Mouse (Mus musculus): Measurements from ENCODE around the gene Utf1.

Gene Utf1

GRCm38 (mm10) chr7:139943674-139944281, at the start of gene Utf1:
Utf1 (plus strand) TSS chr7:139943789.
- DNase-seq (ENCODE audit: low spot score in 2 of 2): peak in 1 of 2 experiments; percentile 33

- peak; percentile 78 for DNase-seq (ENCODE audit: low spot score in 2 of 2)
These were observed 48.7 kb upstream of the Utf1 start, which contains the start of gene Kndc1 for GRCm38 (mm10) chr7:139894655-139895557. Kndc1 (plus strand) TSS chr7:139894696.

DNA sequence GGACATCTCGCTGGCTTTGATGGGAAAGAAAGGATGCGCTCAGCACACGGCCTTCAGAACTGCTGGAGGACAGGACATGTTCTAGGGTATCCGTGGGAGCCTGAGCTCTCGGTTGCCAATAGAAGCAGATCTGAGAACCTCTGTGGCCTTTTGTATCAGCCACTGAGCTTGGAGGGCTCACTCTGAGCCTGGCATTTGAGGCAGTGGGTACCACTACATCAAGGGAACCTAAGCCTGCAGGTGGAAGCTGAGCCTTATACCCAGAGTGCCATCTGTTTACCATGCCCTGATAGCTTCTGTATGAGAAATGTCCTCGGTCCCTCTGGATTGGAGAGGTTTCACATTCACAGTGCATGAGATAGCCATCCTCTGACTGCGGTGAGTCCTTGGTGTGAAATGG, 47.3 kb upstream of the Utf1 start:
- no peak for DNase-seq (ENCODE audit: low spot score in 2 of 2)

GRCm38 (mm10) chr7:139896796-139897195, 46.8 kb upstream of the Utf1 start:
- DNase-seq (ENCODE audit: low spot score in 2 of 2): no peak

DNA sequence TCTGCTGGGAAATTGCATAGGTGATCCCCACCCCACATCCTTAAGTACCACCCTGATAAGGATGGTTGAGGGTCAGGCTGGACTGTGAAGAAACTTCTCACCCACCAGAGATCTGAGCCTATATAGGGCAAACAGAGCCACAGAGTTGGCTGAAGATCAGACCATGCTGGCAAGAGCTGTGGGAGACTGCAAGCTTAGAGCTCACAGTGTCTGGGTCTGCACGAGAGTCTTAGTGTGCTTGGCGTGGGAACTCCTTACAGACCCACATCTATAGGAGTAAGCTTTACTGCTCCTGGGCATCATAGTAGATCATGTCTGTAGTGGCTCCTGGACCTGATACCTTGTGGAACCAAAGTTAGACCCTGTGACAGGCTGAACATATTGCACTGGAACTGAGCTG, 45.0 kb upstream of the Utf1 start:
- no peak for DNase-seq (ENCODE audit: low spot score in 2 of 2)

- DNase-seq (ENCODE audit: low spot score in 2 of 2): no peak
These were observed 44.1 kb upstream of the Utf1 start for GRCm38 (mm10) chr7:139899505-139899904.

- DNase-seq (ENCODE audit: low spot score in 2 of 2): no peak
These were observed 43.1 kb upstream of the Utf1 start for GRCm38 (mm10) chr7:139900456-139900855.

- DNase-seq (ENCODE audit: low spot score in 2 of 2): no peak
These were observed 42.7 kb upstream of the Utf1 start for GRCm38 (mm10) chr7:139900896-139901295.

DNA sequence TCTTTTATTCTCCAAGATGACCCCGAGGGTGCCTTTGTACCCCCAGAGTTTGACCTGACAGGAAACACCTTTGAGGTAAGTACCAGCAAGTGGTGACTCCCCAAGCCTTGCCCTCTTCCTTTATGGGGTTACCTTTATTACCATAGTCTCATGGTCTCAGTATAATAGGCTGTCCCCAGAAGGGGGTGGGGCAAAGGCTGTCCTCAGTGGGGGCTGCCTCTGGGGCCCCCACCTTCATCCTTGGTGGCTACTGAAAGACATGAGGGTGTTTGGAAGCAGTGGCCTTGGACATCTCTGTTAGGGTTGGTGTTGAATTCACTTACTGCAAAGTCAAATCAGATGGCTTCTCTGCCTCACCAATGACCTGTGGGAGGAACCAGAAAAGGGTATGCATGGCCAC, 41.6 kb upstream of the Utf1 start:
- no peak for DNase-seq (ENCODE audit: low spot score in 2 of 2)

DNA sequence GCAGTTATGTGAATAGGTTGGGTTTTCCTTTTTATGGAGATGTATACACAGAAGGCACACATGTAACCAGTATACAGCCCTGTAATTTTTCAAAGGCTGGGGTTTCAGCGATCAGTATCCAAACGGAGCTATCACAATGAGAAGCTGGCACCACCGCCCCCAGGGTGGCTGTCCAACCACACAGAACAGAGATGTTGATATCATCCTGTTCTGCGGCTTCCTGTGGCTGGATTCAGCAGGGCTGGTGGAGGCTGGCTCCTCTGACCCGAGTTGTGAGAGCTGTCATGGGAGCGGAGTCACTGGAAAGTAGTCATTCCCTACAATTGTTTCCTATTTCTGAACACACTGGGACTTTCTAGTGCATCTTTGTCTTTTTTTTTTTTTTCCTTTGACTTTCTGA, 38.3 kb upstream of the Utf1 start:
- DNase-seq (ENCODE audit: low spot score in 2 of 2): no peak

GRCm38 (mm10) chr7:139905661-139906060, 37.9 kb upstream of the Utf1 start:
- DNase-seq (ENCODE audit: low spot score in 2 of 2): no peak

DNA sequence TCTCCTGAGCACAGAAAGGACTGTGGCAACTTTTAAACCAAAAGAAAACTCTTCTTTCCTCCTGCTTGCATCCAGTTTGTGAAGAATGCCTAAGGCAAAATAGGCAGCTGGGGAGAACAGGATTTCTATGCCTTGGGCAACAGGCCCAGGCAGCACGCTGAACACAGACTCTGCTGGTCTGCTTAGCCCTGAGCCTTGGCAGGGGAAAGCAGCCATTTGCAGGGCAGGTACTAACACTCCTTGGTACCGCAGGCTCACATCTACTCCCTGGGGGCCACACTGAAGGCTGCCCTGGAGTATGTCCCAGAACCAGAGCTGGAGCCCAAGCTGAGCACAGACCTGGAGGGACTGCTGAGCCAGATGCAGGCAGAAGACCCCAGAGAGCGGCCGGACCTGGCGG, 35.4 kb upstream of the Utf1 start:
- DNase-seq (ENCODE audit: low spot score in 2 of 2): peak; percentile 66 to 73

DNA sequence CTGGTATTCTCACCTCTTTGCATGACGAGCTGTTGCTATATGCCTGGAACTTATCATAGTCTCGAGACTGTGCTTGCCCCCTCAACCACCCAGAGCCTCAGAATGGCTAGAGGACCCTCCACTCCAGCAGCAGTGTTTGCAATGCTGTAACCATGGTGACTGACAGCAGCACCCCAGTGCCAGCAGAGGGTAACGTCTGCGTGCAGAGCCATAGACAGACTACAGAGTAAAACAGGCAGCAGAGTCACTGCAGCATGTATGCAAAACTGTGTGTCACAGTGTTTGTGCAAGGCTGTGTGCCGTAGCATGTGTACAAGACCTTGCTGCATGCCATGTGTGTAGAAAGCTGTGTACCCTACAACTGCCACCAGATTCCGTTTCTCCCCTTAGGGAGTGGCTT, 34.1 kb upstream of the Utf1 start:
- no peak for DNase-seq (ENCODE audit: low spot score in 2 of 2)

GRCm38 (mm10) chr7:139910204-139910835, 33.3 kb upstream of the Utf1 start:
- no peak for DNase-seq (ENCODE audit: low spot score in 2 of 2)

DNA sequence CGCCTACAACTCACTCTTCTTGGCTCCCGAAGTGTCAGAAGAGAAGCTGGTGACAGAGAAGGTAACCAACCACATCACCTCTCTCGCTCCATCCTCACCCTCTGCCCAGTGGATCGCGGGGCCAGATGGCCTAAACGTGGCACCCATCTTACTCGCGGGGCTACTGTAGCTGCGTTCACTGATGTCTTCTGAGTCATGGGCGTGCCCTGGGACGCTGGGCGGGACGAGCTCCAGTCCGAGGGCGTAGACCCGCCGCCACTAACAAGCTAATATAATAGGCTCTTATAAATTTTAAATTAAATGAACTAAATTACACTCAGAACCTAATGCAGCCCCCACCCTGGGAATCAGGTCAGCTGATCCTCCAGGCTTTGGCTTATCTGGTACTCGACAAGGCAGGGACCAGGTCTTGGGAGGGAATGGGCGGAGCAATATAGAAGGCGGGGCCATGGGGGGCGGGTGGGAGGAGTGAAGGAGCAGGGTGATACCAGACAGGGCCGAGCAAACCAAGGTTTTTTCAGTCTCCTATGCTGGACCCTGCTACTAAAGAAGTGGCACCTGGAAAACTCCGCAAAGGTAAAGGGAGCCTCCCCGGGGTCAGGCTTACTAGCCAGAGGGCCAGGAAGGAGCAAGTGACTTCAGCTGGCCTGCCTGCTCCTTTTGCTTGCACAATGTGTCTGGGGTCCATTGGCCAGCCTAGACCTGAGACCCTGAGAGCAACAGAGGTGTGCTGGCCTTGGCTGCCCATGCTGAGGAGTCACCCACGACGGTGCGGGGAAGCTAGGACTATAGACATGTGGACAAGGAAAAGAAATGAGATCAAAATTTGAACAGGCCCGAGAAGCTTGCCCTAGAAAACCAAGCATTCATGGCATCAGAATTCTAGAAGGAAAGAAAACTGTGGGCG, 29.2 kb upstream of the Utf1 start:
- DNase-seq (ENCODE audit: low spot score in 2 of 2): no peak

GRCm38 (mm10) chr7:139915646-139916257, 27.8 kb upstream of the Utf1 start:
- DNase-seq (ENCODE audit: low spot score in 2 of 2): no peak

DNA sequence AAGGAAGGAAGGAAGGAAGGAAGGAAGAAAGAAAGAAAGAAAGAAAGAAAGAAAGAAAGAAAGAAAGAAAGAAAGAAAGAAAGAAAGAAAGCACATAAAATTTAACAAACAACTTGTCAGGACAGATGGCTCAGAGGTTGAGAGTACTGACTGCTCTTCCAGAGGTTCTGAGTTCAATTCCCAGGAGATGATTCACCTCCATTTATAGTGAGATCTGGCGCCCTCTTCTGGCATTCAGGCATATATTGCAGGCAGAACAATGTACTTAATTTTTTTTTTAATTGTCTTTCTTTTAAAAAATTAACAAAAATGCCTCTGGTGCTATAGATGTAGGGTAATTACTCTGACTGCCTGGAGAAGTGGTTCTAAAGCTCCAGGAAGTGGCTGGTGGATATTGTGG, 27.2 kb upstream of the Utf1 start:
- DNase-seq (ENCODE audit: low spot score in 2 of 2): no peak

GRCm38 (mm10) chr7:139918262-139918661, 25.3 kb upstream of the Utf1 start:
- DNase-seq (ENCODE audit: low spot score in 2 of 2): no peak

- peak in 1 of 2 experiments; percentile 63 for DNase-seq (ENCODE audit: low spot score in 2 of 2)
These were observed 12.9 kb upstream of the Utf1 start for GRCm38 (mm10) chr7:139930732-139931131.

- no peak for DNase-seq (ENCODE audit: low spot score in 2 of 2)
These were observed 6.9 kb upstream of the Utf1 start for GRCm38 (mm10) chr7:139936705-139937104.

GRCm38 (mm10) chr7:139937138-139937537, 6.5 kb upstream of the Utf1 start:
- no peak for DNase-seq (ENCODE audit: low spot score in 2 of 2)

All from right cerebral cortex, postnatal 10 days (tissue).